Mouse (Mus musculus) spleen, postnatal 14 days (tissue): Measurements from ENCODE around the gene Tbl3.

ENCODE experiments used
- DNase-seq, 2 experiments: peaks; one replicate each; pipeline ENCODE4 v3.0.0; 2021 to 2022; ENCODE audit warnings: low spot score in 2 of 2

Tbl3 gene

DNA sequence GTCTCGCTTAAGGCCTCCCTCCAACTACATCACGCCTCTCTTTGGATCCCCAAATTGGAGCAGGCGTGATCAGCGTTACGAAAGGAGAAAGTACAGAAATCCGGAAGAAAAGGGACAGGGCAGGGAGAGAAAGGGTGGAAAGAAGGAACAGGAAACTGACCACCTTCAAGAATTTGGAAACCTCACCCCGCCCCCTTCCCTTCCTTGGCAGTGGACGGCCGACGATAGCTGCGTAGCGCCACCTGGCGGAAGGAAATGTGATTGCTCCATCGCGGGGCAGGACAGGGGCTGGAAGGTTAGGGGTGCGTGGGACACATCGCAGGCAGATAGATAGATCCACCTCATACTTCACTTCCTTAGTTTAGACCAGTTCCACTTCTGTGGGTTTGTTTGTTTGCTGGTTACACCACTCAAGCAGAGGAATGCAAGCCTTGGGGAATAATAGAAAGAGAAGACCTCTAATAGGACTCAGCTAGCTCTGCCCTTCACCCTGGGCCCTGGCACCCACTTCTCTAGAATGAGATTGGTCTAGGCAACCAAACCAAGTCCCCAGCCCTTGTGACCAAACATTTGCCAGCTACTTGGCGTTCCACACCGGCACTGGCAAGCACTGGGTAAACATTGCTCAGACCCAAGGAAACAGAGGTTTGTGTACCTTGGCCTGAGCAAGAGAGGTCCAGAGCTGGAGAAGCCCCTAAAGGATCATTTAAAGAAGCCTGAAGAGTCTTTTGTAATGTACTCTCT, 53.3 kb downstream of the Tbl3 start:
- DNase-seq = peak; percentile 45 to 68

DNA sequence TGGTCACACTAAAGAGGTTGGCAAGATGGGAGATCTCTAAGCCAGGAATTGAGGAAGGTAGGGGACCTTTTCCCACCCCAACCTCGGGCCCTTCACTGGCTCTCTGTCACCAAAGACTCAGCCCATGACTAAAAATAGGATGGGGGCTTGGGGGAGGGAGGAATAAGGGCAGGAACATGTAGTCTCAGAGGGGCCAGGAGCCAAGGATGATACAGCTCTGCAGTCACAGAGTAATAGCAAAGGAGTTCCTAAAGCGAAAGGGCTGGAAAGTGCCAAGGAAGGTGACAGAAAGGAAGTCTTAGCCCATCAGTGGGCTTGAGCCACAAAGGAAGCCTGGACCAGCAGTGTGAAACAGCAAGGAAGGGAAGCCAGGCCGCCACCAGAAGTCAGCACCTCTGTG, 55.6 kb downstream of the Tbl3 start:
- DNase-seq = no peak

DNA sequence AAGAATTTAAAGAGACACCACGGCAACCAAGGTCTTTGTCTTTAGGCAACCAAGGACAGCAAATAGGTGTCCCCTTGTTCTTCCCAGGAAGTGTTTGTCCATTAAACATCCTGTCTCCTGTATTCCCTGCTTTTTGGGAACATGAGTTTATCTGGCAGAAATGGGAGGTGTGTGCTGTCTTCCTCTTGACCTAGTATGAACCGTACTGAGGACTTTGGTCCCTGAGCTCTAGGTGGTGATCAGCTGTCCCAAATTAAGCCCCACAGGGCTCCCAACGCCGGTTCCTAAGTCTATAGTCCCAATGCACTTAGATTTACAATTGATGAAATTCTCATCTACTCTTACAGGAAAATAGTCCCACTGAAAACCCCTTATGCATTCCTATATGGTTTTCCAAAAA, 56.7 kb downstream of the Tbl3 start:
- DNase-seq = no peak

DNA sequence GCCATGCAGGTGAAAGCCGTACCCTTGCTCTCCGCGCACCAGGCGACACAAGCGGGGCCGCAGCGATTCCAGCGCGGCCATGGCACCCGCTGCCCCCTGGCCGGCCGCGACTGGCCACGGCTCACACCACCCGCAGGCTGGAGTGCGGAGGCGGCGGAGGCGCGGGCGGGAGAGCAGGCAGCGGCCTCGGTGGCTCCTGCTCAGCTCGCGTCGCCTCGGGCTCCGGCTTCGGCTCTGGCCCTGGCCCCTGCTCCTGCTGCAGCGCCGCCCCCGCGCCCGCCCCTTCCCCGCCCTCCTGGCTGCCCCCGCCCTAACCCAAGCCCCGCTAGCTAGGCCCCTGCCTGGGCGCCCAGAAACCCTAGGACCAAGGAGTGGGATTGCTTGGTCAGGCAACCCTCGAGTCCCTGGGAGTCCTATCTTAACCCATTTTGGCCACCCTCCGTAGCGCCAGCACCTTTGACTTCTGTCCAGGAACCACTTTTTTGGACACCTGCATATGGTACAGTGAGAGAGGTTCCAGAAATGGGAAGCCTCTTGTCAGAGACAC, 57.3 kb downstream of the Tbl3 start, which contains the start of gene Slc9a3r2:
Gene Slc9a3r2 (minus strand): TSS at position 258 of the 547 bp plus-strand sequence.
- DNase-seq = no peak

DNA sequence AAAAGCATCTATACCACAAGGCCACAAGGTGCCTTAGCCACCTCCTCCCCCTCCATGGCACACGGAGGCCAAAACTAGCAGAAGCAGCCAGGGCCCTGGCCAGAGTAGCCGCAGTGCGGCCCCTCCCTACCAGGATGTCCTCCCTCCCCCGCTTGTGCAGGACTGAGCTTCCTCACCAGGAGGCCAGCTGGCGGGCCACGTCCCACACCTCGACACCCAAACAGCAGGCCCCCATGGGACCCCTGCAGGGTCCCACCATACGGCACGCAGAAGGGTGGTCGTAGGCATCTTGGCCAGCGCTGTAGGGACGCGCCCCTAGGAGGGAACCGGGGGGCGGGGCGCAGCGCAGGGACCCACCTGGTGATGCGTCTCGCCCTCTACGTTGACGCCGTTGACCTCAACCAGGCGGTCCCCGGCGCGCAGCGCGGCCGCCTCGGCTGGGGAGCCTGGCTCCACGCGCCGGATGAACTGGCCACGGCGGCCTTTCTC, 57.8 kb downstream of the Tbl3 start:
- DNase-seq = no peak

DNA sequence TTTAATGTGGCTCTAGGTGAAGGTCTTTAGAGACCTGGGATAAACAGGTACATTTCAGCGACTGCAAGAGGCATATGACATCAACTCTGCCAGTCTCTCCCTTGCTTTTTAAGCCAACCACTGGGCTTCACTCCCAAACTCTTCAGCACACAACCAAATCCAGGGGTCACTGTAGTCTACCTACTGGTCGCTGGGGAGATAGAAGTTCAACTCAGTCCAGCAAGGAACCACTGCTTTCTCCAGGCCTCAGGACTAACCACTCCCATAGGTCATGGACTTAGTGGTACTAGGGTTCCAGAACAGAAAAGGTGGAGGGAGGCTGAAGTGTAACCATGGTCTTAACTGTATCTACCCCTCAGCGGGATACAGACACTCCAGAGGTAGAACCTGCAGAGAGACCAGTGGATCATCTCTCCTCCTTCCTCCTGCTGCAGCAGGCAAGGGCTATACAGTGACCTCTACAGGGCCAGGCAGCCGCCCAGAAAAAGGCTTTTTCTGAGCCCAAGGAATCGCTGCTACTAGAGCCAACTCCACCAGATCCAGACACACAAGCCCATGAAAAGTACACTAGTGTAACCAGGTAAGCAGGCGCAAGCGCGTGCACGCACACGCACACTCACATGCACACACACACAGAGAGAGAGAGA, 58.6 kb downstream of the Tbl3 start:
- DNase-seq = no peak
